Mouse (Mus musculus) hindbrain, embryonic 15.5 days (tissue): ENCODE results near the gene Fry. TPM values are rescaled to one million over a fixed set of nuclear protein-coding genes. Genes with fewer than 3 reads are reported as not detected.

Experiments used
- ATAC-seq: fragments of 200-750 bp; cut with Nextera tagmentation; 2 replicates; pipeline ENCODE4 v1.8.0; 2017; ENCODE audit warnings: low read depth, moderate number of reproducible peaks, moderate TSS enrichment; ENCODE audit not compliant: low FRiP score
- H3K27ac ChIP-seq: fragments of 300-500 bp; sonication (generic); replicated peaks from 2 replicates; pipeline ENCODE4 v1.5.1; 2015; ENCODE audit warnings: mild to moderate bottlenecking, inconsistent platforms
- H3K27me3 ChIP-seq: fragments of 300-500 bp; sonication (generic); 2 replicates; pipeline ENCODE4 v1.6.1; 2015; ENCODE audit warnings: control low read depth, inconsistent platforms
- H3K36me3 ChIP-seq: fragments of 300-500 bp; sonication (generic); 2 replicates; pipeline ENCODE4 v1.6.1; 2015; ENCODE audit warnings: control low read depth, inconsistent platforms
- H3K4me1 ChIP-seq: fragments of 300-500 bp; sonication (generic); replicated peaks from 2 replicates; pipeline ENCODE4 v1.6.1; 2015; ENCODE audit warnings: control low read depth, inconsistent platforms
- H3K4me2 ChIP-seq: fragments of 300-500 bp; sonication (generic); 2 replicates; pipeline ENCODE4 v1.6.1; 2015; ENCODE audit warnings: moderate library complexity, mild to moderate bottlenecking, inconsistent platforms
- H3K4me3 ChIP-seq: fragments of 300-500 bp; sonication (generic); 2 replicates; pipeline ENCODE4 v1.5.1; 2015; ENCODE audit warnings: mild to moderate bottlenecking, inconsistent platforms
- H3K9ac ChIP-seq: fragments of 300-500 bp; sonication (generic); 2 replicates; pipeline ENCODE4 v1.6.1; 2015; ENCODE audit warnings: inconsistent platforms
- H3K9me3 ChIP-seq: fragments of 300-500 bp; sonication (generic); 2 replicates; pipeline ENCODE4 v1.6.1; 2016; ENCODE audit warnings: control low read depth, inconsistent platforms
- WGBS: fragments of 180-500 bp; shearing (Covaris S2); methylation state at CpG from one replicate; pipeline ENCODE4 v1.1.7; 2015; 5-methylcytosine and 5-hydroxymethylcytosine counted together
- polyA plus RNA-seq: library from polyadenylated mRNA; unstranded; fragments of >200 nt; fragmentation: Nextera tagmentation; extraction: Ambion mirVana; gene quantifications from 2 replicates; pipeline ENCODE4 v1.2.1, GENCODE M21; 2015

Fry gene
- polyA plus RNA-seq, 1 experiment from 2014 or later = 52.0 TPM

DNA sequence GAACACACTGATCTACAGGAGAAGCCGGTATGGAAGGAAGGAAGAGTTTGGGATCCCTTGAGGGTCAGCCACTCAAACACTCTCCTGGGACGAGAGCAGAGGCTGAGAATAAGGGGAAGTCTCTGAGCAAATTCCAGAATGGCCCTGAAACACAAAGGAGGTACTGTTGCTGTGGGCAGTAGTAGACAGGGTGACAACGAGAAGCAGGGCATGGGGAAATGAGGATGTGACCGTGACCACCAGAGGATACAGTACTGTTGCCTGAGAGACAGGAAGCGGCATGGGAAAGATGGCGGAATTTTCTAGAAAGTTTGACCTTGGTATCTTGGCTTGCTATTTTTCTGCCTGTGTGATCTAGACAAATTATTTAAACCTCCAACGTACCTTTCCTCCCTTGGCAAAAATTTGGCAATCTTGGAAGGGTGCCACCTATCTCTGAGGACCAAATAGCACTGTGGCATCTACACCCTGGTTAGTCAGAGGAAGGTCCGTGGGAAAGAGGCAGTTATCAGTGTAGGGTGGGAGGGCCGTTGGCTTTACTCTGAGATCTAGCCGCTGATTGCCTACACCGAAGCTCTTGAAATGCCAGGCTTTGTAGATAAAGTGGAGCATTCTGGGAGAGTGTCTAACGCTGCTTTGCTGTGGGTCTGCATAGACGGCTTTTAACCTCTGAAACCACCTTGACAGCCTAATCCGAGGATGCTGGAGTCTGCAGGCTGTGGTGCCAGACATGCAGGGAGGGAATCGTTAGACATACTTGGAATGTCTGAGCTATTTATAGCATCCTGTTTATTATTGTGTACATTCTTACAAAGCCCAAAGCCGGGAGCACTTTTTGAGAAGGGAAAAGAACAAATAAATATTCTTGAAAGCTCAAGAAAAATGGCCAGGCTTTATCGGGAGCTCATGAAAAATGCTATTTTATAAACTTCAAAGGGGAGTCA, 266.1 kb downstream of the Fry start:
- no peaks in the 10 kb centered on the region for H3K27me3 ChIP-seq
- H3K27ac ChIP-seq = 0 out of 2 replicates have a peak overlapping the region, but pooled peaks have one; percentile 4
- no peak overlapping the region for H3K4me3 ChIP-seq
- peaks cover 90% of the 10 kb centered on the region for H3K36me3 ChIP-seq
- H3K9me3 ChIP-seq = no peaks in the 10 kb centered on the region
- WGBS = 76% methylated on average over 17 of the region's 17 CpGs
- ATAC-seq = no peak; the same call in 1 of the 2 replicates
- no peak overlapping the region for H3K4me2 ChIP-seq
- no peak overlapping the region for H3K9ac ChIP-seq
- no peaks in the 10 kb centered on the region for H3K4me1 ChIP-seq

DNA sequence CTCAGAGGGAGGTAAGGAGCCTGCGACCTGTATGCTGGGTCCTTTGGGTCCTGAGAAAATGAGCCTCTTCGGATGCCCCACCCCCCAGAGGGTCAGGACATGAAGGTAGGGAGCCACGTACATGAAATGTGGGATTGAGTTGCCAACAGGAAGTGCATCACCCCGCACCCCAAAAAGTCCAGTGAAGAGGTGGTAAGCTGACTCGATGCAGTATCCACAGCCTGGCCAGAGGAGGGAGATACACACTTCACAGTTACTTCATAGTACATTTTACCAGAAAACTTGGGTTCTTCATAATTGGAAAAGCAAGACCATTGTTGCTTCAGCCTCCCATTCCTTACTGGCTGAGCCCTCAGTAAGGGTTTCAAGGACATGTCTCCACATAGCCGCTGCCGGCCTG, 266.8 kb downstream of the Fry start:
- no peak for ATAC-seq
- Histone ChIP-seq H3K27ac (no peak overlapping the region), H3K9ac (no peak overlapping the region), H3K9me3 (no peaks in the 10 kb centered on the region), H3K36me3 (peaks cover 88% of the 10 kb centered on the region), H3K27me3 (no peaks in the 10 kb centered on the region), H3K4me3 (no peak overlapping the region), H3K4me1 (no peaks in the 10 kb centered on the region), H3K4me2 (no peak overlapping the region)
- 87% methylated on average over 7 of the region's 7 CpGs for WGBS

DNA sequence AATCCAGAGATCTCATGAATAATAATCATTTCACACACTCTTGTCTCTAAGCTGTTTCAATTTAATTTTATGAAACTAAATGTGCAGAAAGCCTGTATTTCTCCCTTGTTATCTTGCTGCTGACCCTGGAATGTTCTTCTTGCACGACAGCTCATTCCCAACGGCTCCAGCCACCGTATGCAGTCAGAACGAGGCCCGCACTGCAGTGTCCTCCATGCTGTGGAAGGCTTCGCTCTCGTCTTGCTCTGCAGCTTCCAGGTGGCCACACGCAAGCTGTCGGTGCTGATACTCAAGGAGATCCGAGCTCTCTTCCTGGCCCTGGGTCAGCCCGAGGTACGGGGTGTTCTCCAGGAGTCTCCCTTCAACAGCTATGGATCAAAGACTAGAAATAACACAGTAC, 270.2 kb downstream of the Fry start:
- Histone ChIP-seq H3K27ac (0 out of 2 replicates have a peak overlapping the region, but pooled peaks have one; percentile 25), H3K9me3 (no peaks in the 10 kb centered on the region), H3K36me3 (peaks cover 81% of the 10 kb centered on the region), H3K4me1 (no peaks in the 10 kb centered on the region), H3K9ac (no peak overlapping the region), H3K4me3 (no peak overlapping the region), H3K27me3 (no peaks in the 10 kb centered on the region), H3K4me2 (no peak overlapping the region)
- ATAC-seq = no peak
- 83% methylated on average over 12 of the region's 12 CpGs for WGBS

DNA sequence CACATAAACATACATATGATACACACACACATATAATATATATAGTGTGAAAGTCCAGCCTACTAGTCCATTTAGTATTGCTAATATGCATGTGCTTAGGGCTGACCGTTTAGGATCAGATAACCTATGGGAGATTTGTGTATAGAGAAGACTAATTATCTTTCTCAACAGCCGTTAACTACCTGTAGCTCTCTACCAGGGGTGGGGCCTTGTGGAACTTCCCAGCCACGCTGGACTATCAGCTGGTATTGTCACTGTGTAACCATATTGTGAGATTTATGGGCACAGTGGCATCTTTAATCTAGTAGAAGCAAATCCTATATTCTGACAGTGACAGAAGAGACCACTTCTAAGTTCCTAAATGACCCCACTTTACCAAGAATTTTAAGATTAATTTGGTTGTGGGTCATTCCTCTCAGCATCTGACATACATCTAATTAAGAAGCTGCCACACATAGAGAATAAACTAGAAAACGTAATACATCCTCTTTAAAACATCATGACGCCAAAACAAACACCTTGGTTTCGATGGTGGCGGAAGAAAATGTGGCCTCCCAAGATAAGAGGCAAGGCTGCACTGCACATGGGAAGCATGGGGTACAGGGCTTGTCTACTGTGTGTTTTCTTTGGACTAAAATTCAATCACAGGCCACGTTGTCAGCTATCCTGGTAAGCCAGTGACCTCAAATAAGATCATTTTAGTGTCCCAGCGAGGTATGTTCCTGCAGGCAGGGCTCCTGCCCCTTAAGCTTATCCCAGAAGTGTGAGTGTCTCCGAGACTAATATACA, 271.3 kb downstream of the Fry start:
- no peak overlapping the region for H3K4me2 ChIP-seq
- no peak overlapping the region for H3K27ac ChIP-seq
- WGBS = 79% methylated on average over 10 of the region's 10 CpGs
- peaks cover 83% of the 10 kb centered on the region for H3K36me3 ChIP-seq
- no peak overlapping the region for H3K9ac ChIP-seq
- no peaks in the 10 kb centered on the region for H3K27me3 ChIP-seq
- ATAC-seq = no peak
- H3K4me1 ChIP-seq = no peaks in the 10 kb centered on the region
- no peaks in the 10 kb centered on the region for H3K9me3 ChIP-seq
- no peak overlapping the region for H3K4me3 ChIP-seq

DNA sequence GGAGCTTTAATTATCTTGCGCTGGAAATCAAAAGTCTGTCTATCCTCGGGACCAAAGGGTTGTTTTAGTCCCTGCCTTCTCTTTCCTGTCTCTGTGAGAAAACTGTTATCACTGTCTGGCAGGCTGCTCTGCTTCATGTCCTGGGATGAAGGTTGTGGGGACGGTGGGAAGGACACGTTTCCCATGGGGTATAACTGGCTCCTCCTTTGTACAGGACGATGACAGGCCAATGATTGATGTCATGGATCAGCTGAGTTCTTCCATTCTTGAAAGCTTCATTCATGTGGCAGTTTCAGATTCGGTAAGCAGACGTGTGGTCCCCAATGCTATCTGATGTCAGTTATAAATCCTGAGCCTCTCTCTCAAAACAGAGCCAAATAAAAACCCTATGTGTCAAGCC, 272.0 kb downstream of the Fry start:
- Histone ChIP-seq H3K27ac (no peak overlapping the region), H3K4me3 (no peak overlapping the region), H3K4me2 (no peak overlapping the region), H3K4me1 (no peaks in the 10 kb centered on the region), H3K9me3 (no peaks in the 10 kb centered on the region), H3K36me3 (peaks cover 85% of the 10 kb centered on the region), H3K27me3 (no peaks in the 10 kb centered on the region), H3K9ac (no peak overlapping the region)
- no peak for ATAC-seq
- whole genome bisulfite sequencing = 55% methylated on average over 7 of the region's 7 CpGs

DNA sequence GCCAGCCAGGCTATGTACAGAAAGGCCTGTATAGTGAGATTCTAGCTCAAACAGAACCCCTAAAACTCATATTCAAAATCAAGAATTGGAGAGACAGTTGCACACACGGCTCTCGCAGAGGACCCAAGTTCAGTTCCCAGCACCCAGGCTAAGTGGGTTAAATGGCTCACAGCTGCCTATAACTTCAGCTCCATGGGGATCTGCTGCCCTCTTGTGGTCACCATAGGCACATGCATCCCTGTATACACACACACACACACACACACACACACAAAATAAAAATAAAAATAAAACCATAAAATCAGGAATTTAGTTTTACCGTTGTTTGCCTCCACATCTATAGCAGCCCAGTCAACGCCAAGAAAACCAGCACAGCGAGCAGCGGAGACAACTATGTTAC, 276.2 kb downstream of the Fry start:
- Histone ChIP-seq H3K9me3 (no peaks in the 10 kb centered on the region), H3K4me1 (no peaks in the 10 kb centered on the region), H3K4me3 (no peak overlapping the region), H3K27ac (no peak overlapping the region), H3K36me3 (peaks cover 75% of the 10 kb centered on the region), H3K27me3 (no peaks in the 10 kb centered on the region), H3K4me2 (no peak overlapping the region), H3K9ac (no peak overlapping the region)
- 99% methylated on average over 6 of the region's 6 CpGs for WGBS
- ATAC-seq = no peak

DNA sequence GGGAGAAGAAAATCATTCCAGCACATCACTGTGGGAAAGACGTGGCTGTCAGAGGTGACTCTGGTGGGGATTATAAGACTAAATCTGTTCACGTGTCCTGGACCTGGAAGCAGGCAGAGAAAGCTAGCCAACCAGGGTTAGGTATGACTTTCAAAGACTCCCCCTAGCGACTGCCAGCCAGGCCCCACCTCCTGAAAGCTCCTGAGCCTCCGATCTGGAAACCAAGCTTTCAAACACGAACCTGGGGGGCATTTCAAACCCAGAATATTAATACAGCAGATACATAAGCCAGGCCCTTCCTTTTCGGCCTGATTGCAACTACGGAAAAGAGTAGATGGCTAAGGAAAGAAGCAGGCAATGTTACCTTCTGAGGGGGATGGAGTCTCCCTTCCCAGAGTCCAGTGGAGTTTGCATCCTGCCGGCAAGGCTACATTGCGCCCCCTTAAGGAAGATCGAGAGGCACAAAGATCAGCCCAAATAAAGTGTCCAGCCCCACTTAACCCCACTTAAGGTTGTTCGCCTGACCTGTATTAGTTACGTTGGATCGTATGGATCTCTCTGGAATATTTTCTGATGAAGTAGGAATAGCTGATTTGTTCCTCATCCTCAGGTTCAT, 284.5 kb downstream of the Fry start:
- WGBS = 32% methylated on average over 13 of the region's 13 CpGs
- no peaks in the 10 kb centered on the region for H3K4me1 ChIP-seq

DNA sequence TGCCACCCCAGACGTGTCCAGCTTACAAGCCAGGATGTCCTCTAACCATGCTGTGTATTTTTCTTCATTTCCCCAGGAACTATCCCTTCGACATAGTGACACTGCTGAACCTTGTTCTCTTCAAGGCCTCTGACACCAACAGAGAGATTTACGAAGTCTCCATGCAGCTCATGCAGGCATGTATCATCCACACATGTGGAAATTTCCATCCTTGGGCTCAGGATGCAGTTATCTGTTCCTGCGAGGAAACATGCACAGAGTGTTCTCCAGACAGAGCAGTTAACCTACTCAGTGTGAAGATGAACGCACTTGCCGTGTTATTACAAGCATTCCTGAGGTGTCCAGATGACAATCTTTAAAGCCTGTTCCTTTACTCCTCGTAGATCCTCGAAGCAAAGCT, 286.4 kb downstream of the Fry start:
- H3K9me3 ChIP-seq = no peaks in the 10 kb centered on the region
- no peak overlapping the region for H3K27ac ChIP-seq
- 81% methylated on average over 8 of the region's 8 CpGs for WGBS
- no peak overlapping the region for H3K4me2 ChIP-seq
- no peak overlapping the region for H3K9ac ChIP-seq
- no peaks in the 10 kb centered on the region for H3K27me3 ChIP-seq
- ATAC-seq = no peak
- no peaks in the 10 kb centered on the region for H3K4me1 ChIP-seq
- H3K4me3 ChIP-seq = no peak overlapping the region
- peaks cover 64% of the 10 kb centered on the region for H3K36me3 ChIP-seq

More for the DNA sequence above, 284.5 kb downstream of the Fry start:
- H3K9me3 ChIP-seq = no peaks in the 10 kb centered on the region
- no peak overlapping the region for H3K27ac ChIP-seq
- H3K27me3 ChIP-seq = no peaks in the 10 kb centered on the region
- no peak overlapping the region for H3K4me3 ChIP-seq
- no peak overlapping the region for H3K4me2 ChIP-seq
- ATAC-seq = no peak
- peaks cover 79% of the 10 kb centered on the region for H3K36me3 ChIP-seq
- no peak overlapping the region for H3K9ac ChIP-seq

DNA sequence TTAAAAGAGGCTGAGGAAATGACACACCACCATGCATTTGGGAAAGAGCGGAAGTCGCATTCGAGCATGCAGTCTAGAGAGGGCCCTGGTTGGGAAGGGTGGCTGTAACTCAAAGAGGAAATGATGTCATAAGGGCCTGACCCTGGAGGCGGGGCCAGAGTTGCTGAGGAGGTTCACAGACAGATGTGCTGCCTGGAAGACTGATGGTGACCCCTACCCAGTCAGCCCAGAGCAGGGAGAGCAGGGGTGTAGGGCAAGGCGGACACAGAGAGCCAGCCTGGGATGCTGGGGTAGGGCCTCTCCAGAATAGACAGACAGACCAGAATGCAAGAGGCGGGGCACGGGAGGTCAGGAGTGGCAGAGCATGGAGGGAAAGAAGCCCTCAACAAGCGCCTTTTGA, 290.5 kb downstream of the Fry start:
- H3K4me1 ChIP-seq = no peaks in the 10 kb centered on the region
- H3K27me3 ChIP-seq = no peaks in the 10 kb centered on the region
- no peak overlapping the region for H3K9ac ChIP-seq
- H3K9me3 ChIP-seq = no peaks in the 10 kb centered on the region
- 80% methylated on average over 8 of the region's 8 CpGs for WGBS
- H3K36me3 ChIP-seq = peaks cover 48% of the 10 kb centered on the region
- H3K4me3 ChIP-seq = no peak overlapping the region
- no peak overlapping the region for H3K4me2 ChIP-seq
- ATAC-seq = no peak
- no peak overlapping the region for H3K27ac ChIP-seq

DNA sequence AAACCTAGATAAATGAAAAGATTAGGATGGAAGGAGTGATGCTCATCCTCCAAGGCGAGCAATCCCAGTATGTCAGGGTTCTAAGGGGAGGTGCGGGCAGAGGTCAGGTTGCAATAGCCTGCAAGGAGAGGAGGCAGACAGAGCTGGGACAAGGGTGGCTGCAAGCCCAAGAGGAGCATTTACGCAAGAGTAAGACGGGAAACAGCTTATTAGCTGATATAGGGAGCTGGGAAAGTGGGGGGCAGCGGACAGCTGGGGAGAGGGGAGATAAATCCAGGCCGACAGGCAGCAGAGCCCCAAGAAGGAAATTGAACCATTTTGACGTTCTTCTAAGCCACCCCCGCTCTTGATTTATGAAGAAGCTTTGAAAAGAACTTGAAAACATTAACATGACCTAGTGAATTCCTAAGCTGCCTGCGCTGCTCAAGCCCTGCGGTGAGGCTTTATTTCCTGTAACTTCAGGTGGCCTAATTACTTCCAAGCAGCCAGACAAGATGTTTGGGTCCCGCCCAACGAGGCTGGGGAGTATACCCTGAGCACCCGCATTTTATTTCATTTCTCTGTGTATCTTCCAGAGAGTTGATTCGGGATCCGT, 291.1 kb downstream of the Fry start:
- no peaks in the 10 kb centered on the region for H3K4me1 ChIP-seq
- H3K27ac ChIP-seq = no peak overlapping the region
- peaks cover 48% of the 10 kb centered on the region for H3K36me3 ChIP-seq
- no peak overlapping the region for H3K4me3 ChIP-seq
- no peaks in the 10 kb centered on the region for H3K27me3 ChIP-seq
- no peak overlapping the region for H3K9ac ChIP-seq
- 69% methylated on average over 15 of the region's 15 CpGs for WGBS
- H3K9me3 ChIP-seq = no peaks in the 10 kb centered on the region; the same call in 1 of the 2 replicates
- H3K4me2 ChIP-seq = no peak overlapping the region
- ATAC-seq = no peak

DNA sequence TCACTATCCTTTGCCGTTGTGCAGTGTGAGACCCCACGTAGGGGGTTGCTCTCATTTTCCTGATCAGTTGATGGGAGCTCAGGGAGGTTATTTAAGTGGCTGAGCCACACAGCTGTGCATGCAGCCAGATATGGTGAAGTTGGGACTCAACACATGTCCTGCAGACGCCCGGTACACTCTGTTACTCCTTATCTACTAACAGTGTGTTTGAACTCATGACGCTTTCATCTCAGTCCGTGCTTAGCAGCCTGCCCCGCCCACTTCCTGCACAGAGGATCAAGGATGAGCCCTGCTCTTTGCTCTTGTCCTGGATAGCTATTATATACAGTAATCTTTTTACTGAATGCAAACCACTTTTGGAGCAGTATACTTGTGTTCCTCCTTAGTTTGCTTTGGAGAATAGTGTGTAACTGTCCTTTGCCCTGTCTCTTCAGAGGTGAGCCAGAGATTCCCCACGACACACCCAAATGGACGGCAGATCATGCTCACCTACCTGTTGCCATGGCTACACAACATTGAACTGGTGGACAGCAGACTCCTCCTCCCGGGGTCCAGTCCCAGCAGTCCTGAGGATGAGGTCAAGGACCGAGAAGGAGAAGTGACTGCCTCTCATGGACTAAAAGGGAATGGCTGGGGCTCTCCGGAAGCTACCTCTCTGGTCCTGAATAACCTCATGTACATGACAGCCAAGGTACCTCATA, 294.5 kb downstream of the Fry start:
- 83% methylated on average over 12 of the region's 12 CpGs for WGBS
- H3K27me3 ChIP-seq = no peaks in the 10 kb centered on the region
- H3K4me3 ChIP-seq = no peak overlapping the region
- H3K4me1 ChIP-seq = no peaks in the 10 kb centered on the region
- no peak overlapping the region for H3K9ac ChIP-seq
- no peak overlapping the region for H3K27ac ChIP-seq
- no peaks in the 10 kb centered on the region; the same call in 1 of the 2 replicates for H3K9me3 ChIP-seq
- H3K4me2 ChIP-seq = no peak overlapping the region
- peaks cover 54% of the 10 kb centered on the region for H3K36me3 ChIP-seq
- ATAC-seq = no peak
